Mouse (Mus musculus) myocyte (in vitro differentiated cells): ENCODE results near the gene Pex26.

Experiments used
- MYOG ChIP-seq, 3 experiments: IDR thresholded peaks; one replicate each; pipeline ENCODE4 v1.6.1; 2011; ENCODE audit warnings: control low read depth in 2 of 3, low read depth in 2 of 3, mild to moderate bottlenecking in 2 of 3; ENCODE audit not compliant: insufficient read length in 2 of 3, control insufficient read depth in 1 of 3, insufficient read depth in 1 of 3
- POLR2A ChIP-seq: IDR thresholded peaks from one replicate; pipeline ENCODE4 v1.6.1; 2011; ENCODE audit warnings: low read depth, mild to moderate bottlenecking, control low read depth, moderate library complexity; ENCODE audit not compliant: insufficient read length

GRCm38 (mm10) chr6:121238209-121238608 lies 54.7 kb downstream of the Pex26 start:
- TF ChIP-seq MYOG (IDR thresholded peaks at IDR 0.05; ENCODE audit: control insufficient read depth in 1 of 3, insufficient read depth in 1 of 3, insufficient read length in 2 of 3, low read depth in 2 of 3) (no peak), POLR2A (no peak)
